Mouse (Mus musculus): ENCODE measurements around the gene Nrxn1.

Nrxn1 gene

GRCm38 (mm10) chr17:90962904-90963531 is 129.9 kb downstream of the Nrxn1 start:
- in situ Hi-C loops (cut with MboI): no loop called here

- in situ Hi-C loops (cut with MboI): no loop called here
Measured at GRCm38 (mm10) chr17:90955221-90955620, 137.7 kb downstream of the Nrxn1 start.

- in situ Hi-C loops (cut with MboI): no loop called here
Measured at GRCm38 (mm10) chr17:90934929-90935328, 157.9 kb downstream of the Nrxn1 start.

GRCm38 (mm10) chr17:90913320-90913719 is 179.6 kb downstream of the Nrxn1 start:
- in situ Hi-C loops (cut with MboI): no loop called here

- in situ Hi-C loops (cut with MboI): no loop called here
Measured at GRCm38 (mm10) chr17:90912746-90913145, 180.1 kb downstream of the Nrxn1 start.

- in situ Hi-C loops (cut with MboI): no loop called here
Measured at GRCm38 (mm10) chr17:90912341-90912740, 180.5 kb downstream of the Nrxn1 start.

- in situ Hi-C loops (cut with MboI): no loop called here
Measured at GRCm38 (mm10) chr17:90906118-90907093, 186.5 kb downstream of the Nrxn1 start.

GRCm38 (mm10) chr17:90905143-90905542 is 187.7 kb downstream of the Nrxn1 start:
- in situ Hi-C loops (cut with MboI): no loop called here

- in situ Hi-C loops (cut with MboI): no loop called here
Measured at GRCm38 (mm10) chr17:90892327-90893259, 200.3 kb downstream of the Nrxn1 start.

GRCm38 (mm10) chr17:90891711-90892110 is 201.2 kb downstream of the Nrxn1 start:
- in situ Hi-C loops (cut with MboI): no loop called here

GRCm38 (mm10) chr17:90857225-90857624 is 235.6 kb downstream of the Nrxn1 start:
- in situ Hi-C loops (cut with MboI): no loop called here

GRCm38 (mm10) chr17:90843876-90844275 is 249.0 kb downstream of the Nrxn1 start:
- in situ Hi-C loops (cut with MboI): no loop called here

- in situ Hi-C loops (cut with MboI): no loop called here
Measured at GRCm38 (mm10) chr17:90843072-90843611, 249.7 kb downstream of the Nrxn1 start.

GRCm38 (mm10) chr17:90837022-90837414 is 255.9 kb downstream of the Nrxn1 start:
- in situ Hi-C loops (cut with MboI): no loop called here

- in situ Hi-C loops (cut with MboI): no loop called here
Measured at GRCm38 (mm10) chr17:90836154-90837021, 256.5 kb downstream of the Nrxn1 start.

- in situ Hi-C loops (cut with MboI): no loop called here
Measured at GRCm38 (mm10) chr17:90818340-90818739, 274.5 kb downstream of the Nrxn1 start.

GRCm38 (mm10) chr17:90817898-90818297 is 275.0 kb downstream of the Nrxn1 start:
- in situ Hi-C loops (cut with MboI): no loop called here

GRCm38 (mm10) chr17:90815306-90815705 is 277.6 kb downstream of the Nrxn1 start:
- in situ Hi-C loops (cut with MboI): no loop called here

- in situ Hi-C loops (cut with MboI): no loop called here
Measured at GRCm38 (mm10) chr17:90813760-90814159, 279.1 kb downstream of the Nrxn1 start.

- in situ Hi-C loops (cut with MboI): no loop called here
Measured at GRCm38 (mm10) chr17:90812485-90812884, 280.4 kb downstream of the Nrxn1 start.

All from mature B cell (primary cell).